Mouse (Mus musculus) megakaryocyte, adult 5-6 weeks (primary cell): Measurements from ENCODE around the gene Gm13420. TPM values are rescaled to one million over a fixed set of nuclear protein-coding genes. Genes with fewer than 3 reads are reported as not detected.

Experiments used
- ATAC-seq: 2 replicates; pipeline ENCODE4 v1.8.0; 2016; ENCODE audit warnings: mild to moderate bottlenecking, inconsistent platforms; ENCODE audit not compliant: poor library complexity, severe bottlenecking
- total RNA-seq, 2 experiments: library from RNA; stranded (forward) in 1 of 2; stranded (reverse) in 1 of 2; fragments of 153-499, 151-499 nt in 1 of 2; fragments of 221-1000, 200-1000 nt in 1 of 2; gene quantifications; 2 replicates each; pipeline versions ENCODE4 v1.2.3 to v1.2.4; 2015 to 2017

Gene Gm13420
- total RNA-seq, 2 experiments from 2014 or later, result not detected

- no peak for ATAC-seq
Observed at GRCm38 (mm10) chr2:29703104-29704081, 48.1 kb downstream of the Gm13420 start.

GRCm38 (mm10) chr2:29702189-29702588 is 49.3 kb downstream of the Gm13420 start:
- ATAC-seq, result no peak

- ATAC-seq, result no peak
Observed at GRCm38 (mm10) chr2:29701393-29701792, 50.1 kb downstream of the Gm13420 start.

GRCm38 (mm10) chr2:29700898-29701297 is 50.6 kb downstream of the Gm13420 start:
- ATAC-seq, result no peak

- peak; percentile 30; the same call in 1 of the 2 replicates for ATAC-seq
Observed at GRCm38 (mm10) chr2:29698421-29699290, 52.8 kb downstream of the Gm13420 start.

GRCm38 (mm10) chr2:29696207-29696800 is 55.2 kb downstream of the Gm13420 start:
- ATAC-seq, result no peak

Other genes starting within 250 kb of the Gm13420 start
- 20.1 and 20.2 TPM in 2 replicates for gene Rapgef1, start 132.0 kb downstream of the Gm13420 start, total RNA-seq (2015)
- 22.7 and 22.8 TPM in 2 replicates for gene Rapgef1, start 132.0 kb downstream of the Gm13420 start, total RNA-seq (2017)
- gene Gm13547, start 7.6 kb upstream of the Gm13420 start, total RNA-seq (2015), result 0.39 TPM in 1 of 2 replicates, not detected in the other
- not detected in 2 replicates for gene Gm13547, start 7.6 kb upstream of the Gm13420 start, total RNA-seq (2017)
- gene Coq4, start 35.8 kb upstream of the Gm13420 start, total RNA-seq (2015), result 3.5 and 4.6 TPM in 2 replicates
- gene Coq4, start 35.8 kb upstream of the Gm13420 start, total RNA-seq (2017), result 1.5 and 2.9 TPM in 2 replicates
- 13.7 and 16.1 TPM in 2 replicates for gene Trub2, start 36.8 kb upstream of the Gm13420 start, total RNA-seq (2015)
- gene Trub2, start 36.8 kb upstream of the Gm13420 start, total RNA-seq (2017), result 21.3 and 33.2 TPM in 2 replicates
- gene Slc27a4, start 50.9 kb upstream of the Gm13420 start, total RNA-seq (2015), result 14.1 and 17.7 TPM in 2 replicates
- 17.4 and 18.0 TPM in 2 replicates for gene Slc27a4, start 50.9 kb upstream of the Gm13420 start, total RNA-seq (2017)
- 8.2 and 9.3 TPM in 2 replicates for gene Urm1, start 68.4 kb upstream of the Gm13420 start, total RNA-seq (2015)
- 16.1 and 17.8 TPM in 2 replicates for gene Urm1, start 68.4 kb upstream of the Gm13420 start, total RNA-seq (2017)
- gene Cercam, start 117.5 kb upstream of the Gm13420 start, total RNA-seq (2015), result 5.3 and 9.6 TPM in 2 replicates
- 4.3 and 6.7 TPM in 2 replicates for gene Cercam, start 117.5 kb upstream of the Gm13420 start, total RNA-seq (2017)
- 28.2 and 29.9 TPM in 2 replicates for gene Odf2, start 137.5 kb upstream of the Gm13420 start, total RNA-seq (2015)
- gene Odf2, start 137.5 kb upstream of the Gm13420 start, total RNA-seq (2017), result 85.0 and 88.4 TPM in 2 replicates
- 17.5 and 18.4 TPM in 2 replicates for gene Gle1, start 183.7 kb upstream of the Gm13420 start, total RNA-seq (2015)
- 44.2 and 54.7 TPM in 2 replicates for gene Gle1, start 183.7 kb upstream of the Gm13420 start, total RNA-seq (2017)
- 59.3 and 72.4 TPM in 2 replicates for gene Sptan1, start 213.9 kb upstream of the Gm13420 start, total RNA-seq (2015)
- gene Sptan1, start 213.9 kb upstream of the Gm13420 start, total RNA-seq (2017), result 131 and 136 TPM in 2 replicates